Mouse (Mus musculus) induced T-regulatory cell, adult 2 months (primary cell): ENCODE results near the gene Entr1.

Experiments
- DNase-seq: peaks from one replicate; pipeline ENCODE4 v3.0.0-alpha.2; 2012; ENCODE audit warnings: low read depth

The Entr1 gene

GRCm38 (mm10) chr2:26342609-26343490 lies 46.3 kb downstream of the Entr1 start:
- no peak for DNase-seq

GRCm38 (mm10) chr2:26342044-26342443 lies 47.1 kb downstream of the Entr1 start:
- DNase-seq, result no peak

GRCm38 (mm10) chr2:26341510-26341981 lies 47.6 kb downstream of the Entr1 start:
- DNase-seq, result no peak

- DNase-seq, result no peak
These were observed 49.9 kb downstream of the Entr1 start for GRCm38 (mm10) chr2:26339204-26339551.

GRCm38 (mm10) chr2:26338302-26339203 lies 50.6 kb downstream of the Entr1 start:
- DNase-seq, result no peak
